Mouse (Mus musculus) gastrocnemius, postnatal 10 days (tissue): ENCODE measurements around the gene Slc46a3. TPM values are rescaled to one million over a fixed set of nuclear protein-coding genes. Genes with fewer than 3 reads are reported as not detected.

Experiments used
- DNase-seq: peaks from one replicate; pipeline ENCODE4 v3.0.0; 2021; ENCODE audit warnings: mixed read lengths
- total RNA-seq, 2 experiments: library from RNA; stranded (reverse); gene quantifications; 2 replicates each; pipeline ENCODE4 v1.2.3; 2021

The Slc46a3 gene
- total RNA-seq, 2 experiments from 2014 or later = 3.7 to 4.2 TPM

GRCm38 (mm10) chr5:147895436-147896198, 1.0 kb upstream of the Slc46a3 start:
- DNase-seq = no peak

- DNase-seq = no peak
These were observed 705 bp downstream of the Slc46a3 start for GRCm38 (mm10) chr5:147893766-147894454.

GRCm38 (mm10) chr5:147893143-147893542, 1.5 kb downstream of the Slc46a3 start:
- no peak for DNase-seq

- no peak for DNase-seq
These were observed 1.9 kb downstream of the Slc46a3 start for GRCm38 (mm10) chr5:147892735-147893134.

GRCm38 (mm10) chr5:147888313-147889297, 6.0 kb downstream of the Slc46a3 start:
- no peak for DNase-seq

GRCm38 (mm10) chr5:147883581-147883980, 11.0 kb downstream of the Slc46a3 start:
- DNase-seq = no peak

GRCm38 (mm10) chr5:147879971-147880682, 14.5 kb downstream of the Slc46a3 start:
- DNase-seq = no peak

- no peak for DNase-seq
These were observed 17.1 kb downstream of the Slc46a3 start for GRCm38 (mm10) chr5:147877520-147877919.

GRCm38 (mm10) chr5:147875210-147875609, 19.4 kb downstream of the Slc46a3 start:
- DNase-seq = no peak

GRCm38 (mm10) chr5:147874491-147875065, 20.0 kb downstream of the Slc46a3 start:
- no peak for DNase-seq

GRCm38 (mm10) chr5:147871091-147871820, 23.4 kb downstream of the Slc46a3 start:
- no peak for DNase-seq

- DNase-seq = no peak
These were observed 24.3 kb downstream of the Slc46a3 start for GRCm38 (mm10) chr5:147870296-147870695.

- no peak for DNase-seq
These were observed 25.0 kb downstream of the Slc46a3 start for GRCm38 (mm10) chr5:147869568-147869967.

GRCm38 (mm10) chr5:147868674-147869073, 25.9 kb downstream of the Slc46a3 start:
- no peak for DNase-seq

- peak; percentile 89 for DNase-seq
These were observed 34.0 kb downstream of the Slc46a3 start, which contains the start of gene Pomp for GRCm38 (mm10) chr5:147860449-147861261. TSS of gene Pomp (plus strand) at chr5:147860461.

GRCm38 (mm10) chr5:147860076-147860448, 34.6 kb downstream of the Slc46a3 start:
- no peak for DNase-seq

- no peak for DNase-seq
These were observed 44.4 kb downstream of the Slc46a3 start for GRCm38 (mm10) chr5:147850194-147850593.

- peak; percentile 72 for DNase-seq
These were observed 46.3 kb downstream of the Slc46a3 start for GRCm38 (mm10) chr5:147848164-147848863.

- DNase-seq = no peak
These were observed 47.3 kb downstream of the Slc46a3 start for GRCm38 (mm10) chr5:147847361-147847760.
